Mouse (Mus musculus): Measurements from ENCODE around the gene Rhox3g. TPM values are rescaled to one million over a fixed set of nuclear protein-coding genes. Genes with fewer than 3 reads are reported as not detected.
"Not testable (repeated sequence)": the region's sequence is repeated elsewhere in the genome, so short reads cannot be mapped to it uniquely, and the experiment has no call there.

Gene Rhox3g
- total RNA-seq (2022): not detected

- not testable (repeated sequence) for DNase-seq (ENCODE audit: low spot score in 2 of 2)
Measured at GRCm38 (mm10) chrX:37628512-37628911, at the start of gene Rhox3g. Rhox3g (minus strand) TSS chrX:37628612.

GRCm38 (mm10) chrX:37673177-37673576 lies 44.8 kb upstream of the Rhox3g start, which contains the start of gene Rhox2h:
Rhox2h (minus strand) TSS chrX:37673277.
- DNase-seq (ENCODE audit: low spot score in 2 of 2): not testable (repeated sequence)

- DNase-seq (ENCODE audit: low spot score in 2 of 2): not testable (repeated sequence)
Measured at GRCm38 (mm10) chrX:37668664-37669063, 40.3 kb upstream of the Rhox3g start, which contains the start of gene Rhox3h. Rhox3h (minus strand) TSS chrX:37668764.

GRCm38 (mm10) chrX:37651227-37651626 lies 22.8 kb upstream of the Rhox3g start, which contains the start of gene Rhox4g:
Rhox4g (minus strand) TSS chrX:37651327.
- DNase-seq (ENCODE audit: low spot score in 2 of 2): not testable (repeated sequence)

GRCm38 (mm10) chrX:37643370-37643769 lies 15.0 kb upstream of the Rhox3g start, which contains the start of gene Rhox2g:
Rhox2g (minus strand) TSS chrX:37643470.
- DNase-seq (ENCODE audit: low spot score in 2 of 2): not testable (repeated sequence)

- not testable (repeated sequence) for DNase-seq (ENCODE audit: low spot score in 2 of 2)
Measured at GRCm38 (mm10) chrX:37607604-37608003, 20.8 kb downstream of the Rhox3g start, which contains the start of gene Rhox4f. Rhox4f (minus strand) TSS chrX:37607704.

- not testable (repeated sequence) for DNase-seq (ENCODE audit: low spot score in 2 of 2)
Measured at GRCm38 (mm10) chrX:37580692-37581091, 47.7 kb downstream of the Rhox3g start, which contains the start of gene Rhox3f. Rhox3f (plus strand) TSS chrX:37580992.

Other genes with a start within 250 kb of the Rhox3g start
- gene Rhox3a2, start 248.6 kb downstream of the Rhox3g start, total RNA-seq (2022): not detected
- gene Rhox4a2, start 237.8 kb downstream of the Rhox3g start, total RNA-seq (2022): not detected
- gene Rhox2b, start 216.5 kb downstream of the Rhox3g start, total RNA-seq (2022): not detected
- not detected for gene Rhox4b, start 196.1 kb downstream of the Rhox3g start, total RNA-seq (2022)
- not detected for gene Rhox2c, start 174.9 kb downstream of the Rhox3g start, total RNA-seq (2022)
- not detected for gene Rhox3c, start 170.0 kb downstream of the Rhox3g start, total RNA-seq (2022)
- gene Rhox4c, start 148.3 kb downstream of the Rhox3g start, total RNA-seq (2022): not detected
- gene Rhox2d, start 135.2 kb downstream of the Rhox3g start, total RNA-seq (2022): not detected
- gene Rhox4d, start 114.3 kb downstream of the Rhox3g start, total RNA-seq (2022): not detected
- gene Rhox2e, start 98.2 kb downstream of the Rhox3g start, total RNA-seq (2022): not detected
- not detected for gene Rhox3e, start 86.6 kb downstream of the Rhox3g start, total RNA-seq (2022)
- not detected for gene Rhox4e, start 71.2 kb downstream of the Rhox3g start, total RNA-seq (2022)
- not detected for gene Rhox2f, start 57.2 kb downstream of the Rhox3g start, total RNA-seq (2022)
- gene Rhox3f, start 47.6 kb downstream of the Rhox3g start, total RNA-seq (2022): not detected
- gene Rhox4f, start 20.9 kb downstream of the Rhox3g start, total RNA-seq (2022): not detected
- not detected for gene Rhox2g, start 14.9 kb upstream of the Rhox3g start, total RNA-seq (2022)
- gene Rhox4g, start 22.7 kb upstream of the Rhox3g start, total RNA-seq (2022): not detected
- not detected for gene Rhox3h, start 40.2 kb upstream of the Rhox3g start, total RNA-seq (2022)
- gene Rhox2h, start 44.7 kb upstream of the Rhox3g start, total RNA-seq (2022): not detected
- gene Rhox5, start 176.2 kb upstream of the Rhox3g start, total RNA-seq (2022): not detected
- gene Rhox6, start 198.3 kb upstream of the Rhox3g start, total RNA-seq (2022): not detected
- not detected for gene Rhox7a, start 203.1 kb upstream of the Rhox3g start, total RNA-seq (2022)

Measured in layer of hippocampus, adult 8-10 months (tissue).